Mouse (Mus musculus) spleen, adult 2 months (tissue): ENCODE data around the gene 1810037I17Rik.

Experiments used
- CTCF ChIP-seq: fragments of 200-500 bp; IDR thresholded peaks from 2 replicates; pipeline ENCODE4 v1.5.1; 2011; ENCODE audit warnings: mild to moderate bottlenecking, inconsistent platforms; ENCODE audit not compliant: insufficient read depth, insufficient read length, insufficient replicate concordance; ENCODE audit errors: extremely low read depth
- POLR2A ChIP-seq: fragments of 200-500 bp; IDR thresholded peaks from 2 replicates; pipeline ENCODE4 v1.6.1; 2011; ENCODE audit warnings: low read depth, low read length, inconsistent platforms

DNA sequence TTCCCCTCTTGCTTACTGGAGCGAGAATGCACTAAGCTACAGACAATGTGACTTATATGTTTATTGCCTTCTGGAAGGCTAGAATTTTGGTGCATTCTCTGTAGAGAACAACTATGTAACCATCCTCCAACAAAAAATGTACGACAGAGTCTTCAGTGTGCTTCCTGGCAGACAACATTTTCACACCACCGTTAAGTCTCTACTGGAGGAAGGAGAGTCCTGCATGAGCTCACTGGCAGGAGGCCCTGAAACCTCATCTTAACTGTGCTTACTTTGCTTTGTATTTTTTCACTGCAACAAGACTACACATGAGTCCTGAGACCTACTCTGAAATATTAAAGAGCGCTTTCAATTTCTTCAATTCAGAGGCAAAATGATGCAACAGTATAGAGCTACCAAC, 51.4 kb downstream of the 1810037I17Rik start:
- TF ChIP-seq CTCF (no peak), POLR2A (no peak)
